Mouse (Mus musculus) kidney, postnatal 0 days (tissue): ENCODE measurements around the gene Rgs7bp. TPM values are rescaled to one million over a fixed set of nuclear protein-coding genes. Genes with fewer than 3 reads are reported as not detected.

ENCODE experiments used
- ATAC-seq: fragments of 200-750 bp; cut with Nextera tagmentation; replicated peaks from 2 replicates; pipeline ENCODE4 v1.8.0; 2017; ENCODE audit warnings: low read depth, moderate number of reproducible peaks, moderate TSS enrichment, moderate library complexity; ENCODE audit not compliant: low FRiP score
- DNase-seq: peaks from one replicate; pipeline ENCODE4 v3.0.0-alpha.2; 2016; ENCODE audit warnings: low spot score
- H3K27ac ChIP-seq: fragments of 300-500 bp; sonication (generic); 2 replicates; pipeline ENCODE4 v1.5.1; 2014; ENCODE audit warnings: mild to moderate bottlenecking
- H3K27me3 ChIP-seq: fragments of 300-500 bp; sonication (generic); 2 replicates; pipeline ENCODE4 v1.6.1; 2014; ENCODE audit warnings: low read length, mixed read lengths; ENCODE audit not compliant: insufficient read depth
- H3K36me3 ChIP-seq: fragments of 300-500 bp; sonication (generic); 2 replicates; pipeline ENCODE4 v1.6.1; 2014; ENCODE audit warnings: low read length, mixed read lengths; ENCODE audit not compliant: insufficient read depth
- H3K4me1 ChIP-seq: fragments of 300-500 bp; sonication (generic); replicated peaks from 2 replicates; pipeline ENCODE4 v1.6.1; 2014; ENCODE audit warnings: antibody characterized with exemption, low read length, mixed read lengths; ENCODE audit not compliant: insufficient read depth
- H3K4me2 ChIP-seq: fragments of 300-500 bp; sonication (generic); 2 replicates; pipeline ENCODE4 v1.6.1; 2014; ENCODE audit warnings: mild to moderate bottlenecking, low read length, moderate library complexity, mixed read lengths
- H3K4me3 ChIP-seq: fragments of 300-500 bp; sonication (generic); replicated peaks from 2 replicates; pipeline ENCODE4 v1.5.1; 2014; ENCODE audit warnings: low read depth, low read length
- H3K9ac ChIP-seq: fragments of 300-500 bp; sonication (generic); 2 replicates; pipeline ENCODE4 v1.6.1; 2014; ENCODE audit warnings: low read depth, low read length
- H3K9me3 ChIP-seq: fragments of 300-500 bp; sonication (generic); replicated peaks from 2 replicates; pipeline ENCODE4 v1.6.1; 2016; ENCODE audit warnings: low read length, inconsistent platforms, mixed read lengths
- CTCF ChIP-seq: IDR thresholded peaks from 2 replicates; pipeline ENCODE4 v1.5.1; 2016; ENCODE audit warnings: antibody characterized with exemption, low read depth, mild to moderate bottlenecking, moderate library complexity
- WGBS: fragments of 180-500 bp; shearing (Covaris S2); extraction: QIAGEN DNeasy Blood & Tissue Kit; methylation state at CpG from one replicate; pipeline ENCODE4 v1.1.7; 2014; 5-methylcytosine and 5-hydroxymethylcytosine counted together
- polyA plus RNA-seq: library from polyadenylated mRNA; unstranded; fragments of >200 nt; fragmentation: Nextera tagmentation; extraction: Ambion mirVana; gene quantifications from 2 replicates; pipeline ENCODE4 v1.2.1, GENCODE M21; 2015

Rgs7bp gene
- polyA plus RNA-seq, 1 experiment from 2014 or later: 1.4 TPM

- no peak for TF ChIP-seq CTCF
- Histone ChIP-seq H3K9ac (no peak overlapping the region), H3K4me1 (no peaks in the 10 kb centered on the region), H3K27me3 (no peaks in the 10 kb centered on the region), H3K9me3 (no peaks in the 10 kb centered on the region), H3K36me3 (no peaks in the 10 kb centered on the region), H3K27ac (no peak overlapping the region), H3K4me2 (no peak overlapping the region), H3K4me3 (no peak overlapping the region)
- no peak for ATAC-seq
- no peak for DNase-seq
- WGBS: 72% methylated on average over 2 of the region's 2 CpGs
These were observed 87.2 kb downstream of the Rgs7bp start for GRCm38 (mm10) chr13:104967486-104967885.

GRCm38 (mm10) chr13:104963716-104964115 lies 91.0 kb downstream of the Rgs7bp start:
- no peaks in the 10 kb centered on the region for H3K4me1 ChIP-seq
- no peak for TF ChIP-seq CTCF
- H3K4me2 ChIP-seq: no peak overlapping the region
- H3K27me3 ChIP-seq: no peaks in the 10 kb centered on the region
- DNase-seq (no peak), ATAC-seq (no peak)
- no peak overlapping the region for H3K9ac ChIP-seq
- 83% methylated on average over 4 of the region's 4 CpGs for WGBS
- no peaks in the 10 kb centered on the region for H3K9me3 ChIP-seq
- H3K4me3 ChIP-seq: no peak overlapping the region
- H3K27ac ChIP-seq: no peak overlapping the region
- H3K36me3 ChIP-seq: no peaks in the 10 kb centered on the region

- H3K27ac ChIP-seq: no peak overlapping the region
- no peaks in the 10 kb centered on the region for H3K27me3 ChIP-seq
- ATAC-seq: no peak
- H3K4me1 ChIP-seq: no peaks in the 10 kb centered on the region
- WGBS: 58% methylated on average over 11 of the region's 11 CpGs
- no peaks in the 10 kb centered on the region for H3K36me3 ChIP-seq
- no peak overlapping the region for H3K9ac ChIP-seq
- no peak overlapping the region for H3K4me3 ChIP-seq
- H3K4me2 ChIP-seq: no peak overlapping the region
- no peak for DNase-seq
- no peak for TF ChIP-seq CTCF
- H3K9me3 ChIP-seq: no peaks in the 10 kb centered on the region
These were observed 91.9 kb downstream of the Rgs7bp start for GRCm38 (mm10) chr13:104962716-104963411.

GRCm38 (mm10) chr13:104962166-104962565 lies 92.6 kb downstream of the Rgs7bp start:
- Histone ChIP-seq H3K9me3 (no peaks in the 10 kb centered on the region), H3K36me3 (no peaks in the 10 kb centered on the region), H3K4me3 (no peak overlapping the region), H3K27ac (no peak overlapping the region), H3K4me1 (no peaks in the 10 kb centered on the region), H3K9ac (no peak overlapping the region), H3K27me3 (no peaks in the 10 kb centered on the region), H3K4me2 (no peak overlapping the region)
- DNase-seq: no peak
- WGBS: 81% methylated on average over 7 of the region's 7 CpGs
- no peak for TF ChIP-seq CTCF
- no peak for ATAC-seq

- no peaks in the 10 kb centered on the region for H3K9me3 ChIP-seq
- no peak for TF ChIP-seq CTCF
These were observed 93.6 kb downstream of the Rgs7bp start for GRCm38 (mm10) chr13:104960951-104961715.

GRCm38 (mm10) chr13:104960206-104960928 lies 94.4 kb downstream of the Rgs7bp start:
- Histone ChIP-seq H3K4me3 (no peak overlapping the region), H3K9ac (no peak overlapping the region), H3K9me3 (no peaks in the 10 kb centered on the region), H3K27me3 (no peaks in the 10 kb centered on the region), H3K4me2 (no peak overlapping the region), H3K27ac (no peak overlapping the region), H3K36me3 (no peaks in the 10 kb centered on the region), H3K4me1 (no peaks in the 10 kb centered on the region)
- TF ChIP-seq CTCF: no peak
- no peak for DNase-seq
- ATAC-seq: no peak
- WGBS: 82% methylated on average over 7 of the region's 7 CpGs

More at GRCm38 (mm10) chr13:104960951-104961715, 93.6 kb downstream of the Rgs7bp start:
- H3K36me3 ChIP-seq: no peaks in the 10 kb centered on the region
- ATAC-seq (no peak), DNase-seq (no peak)
- WGBS: 78% methylated on average over 14 of the region's 14 CpGs
- H3K27me3 ChIP-seq: no peaks in the 10 kb centered on the region
- H3K4me3 ChIP-seq: no peak overlapping the region
- no peak overlapping the region for H3K4me2 ChIP-seq
- H3K27ac ChIP-seq: no peak overlapping the region
- no peak overlapping the region for H3K9ac ChIP-seq
- H3K4me1 ChIP-seq: no peaks in the 10 kb centered on the region
